Comparison of ENCODE assay signal across 19 mouse cellular contexts in the genomic region with DNA sequence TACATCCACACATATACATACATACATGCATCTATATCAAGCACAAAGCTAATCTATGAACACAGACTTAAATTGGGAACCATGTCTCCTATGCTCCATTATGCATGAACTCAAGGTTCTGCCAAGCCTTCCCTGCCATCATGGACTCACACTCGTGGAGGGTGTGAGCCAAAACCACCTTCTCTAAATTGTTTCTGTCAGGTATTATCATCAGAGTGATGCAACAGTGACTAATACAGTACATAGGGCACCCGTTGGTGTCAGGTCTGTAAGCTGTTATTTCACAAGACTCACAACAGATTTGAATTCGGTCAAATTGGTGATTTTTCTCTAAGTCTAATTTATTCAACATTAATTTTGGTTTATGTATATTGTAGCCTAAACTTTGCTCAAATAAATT.
"Had no signal": no experiment of that assay in that cellular context is flagged by ENCODE, and none has a peak within 500 bp of the region (broad histone marks: within the 10 kb centered on the region; RNA-seq: fewer than 3 reads in every experiment).

No protein-coding gene starts in this region.

- H3K36me3 ChIP-seq: midbrain, embryonic 12.5 days; midbrain, embryonic 15.5 days; neural tube, embryonic 12.5 days; neural tube, embryonic 15.5 days; stomach, embryonic 15.5 days had no signal

- H3K4me3 ChIP-seq: left cerebral cortex, adult 2 months; midbrain, embryonic 12.5 days; midbrain, embryonic 15.5 days; neural tube, embryonic 12.5 days; neural tube, embryonic 15.5 days; stomach, embryonic 15.5 days had no signal

- ATAC-seq: intestine, postnatal 0 days; midbrain, embryonic 15.5 days had no signal

- H3K4me1 ChIP-seq: midbrain, embryonic 12.5 days; midbrain, embryonic 15.5 days; neural tube, embryonic 12.5 days; stomach, embryonic 15.5 days had no signal

- H3K9me3 ChIP-seq: midbrain, embryonic 12.5 days; midbrain, embryonic 15.5 days; neural tube, embryonic 12.5 days; neural tube, embryonic 15.5 days; stomach, embryonic 15.5 days had no signal

- DNase-seq: kidney, adult 2 months; kidney, postnatal 36 days; layer of hippocampus, postnatal 36 days; lung, adult 2 months; lung, postnatal 14 days; lung, postnatal 4 days; right cerebral cortex, adult 18-20 months; right cerebral cortex, postnatal 14 days; spleen, adult 18-20 months; thymus, postnatal 25 days had no signal

- H3K4me2 ChIP-seq: midbrain, embryonic 12.5 days; midbrain, embryonic 15.5 days; neural tube, embryonic 12.5 days; neural tube, embryonic 15.5 days; stomach, embryonic 15.5 days had no signal

- H3K27ac ChIP-seq: kidney, postnatal 0 days; left cerebral cortex, adult 2 months; liver, embryonic 14.5 days; midbrain, embryonic 12.5 days; midbrain, embryonic 15.5 days; neural tube, embryonic 12.5 days; neural tube, embryonic 15.5 days; stomach, embryonic 15.5 days had no signal

- H3K27me3 ChIP-seq: midbrain, embryonic 12.5 days; midbrain, embryonic 15.5 days; neural tube, embryonic 12.5 days; neural tube, embryonic 15.5 days; stomach, embryonic 15.5 days had no signal

- H3K9ac ChIP-seq: liver, embryonic 14.5 days; midbrain, embryonic 12.5 days; midbrain, embryonic 15.5 days; neural tube, embryonic 12.5 days; neural tube, embryonic 15.5 days; stomach, embryonic 15.5 days had no signal
